Mouse (Mus musculus) lung, embryonic 16.5 days (tissue): ENCODE measurements at regions not wholly inside any gene's neighbourhood (a gene's known extent, or its start where the extent isn't known, plus 50 kb on each side); places are given as distances from the start of the nearest gene placed in this dataset.

ENCODE experiments used
- ATAC-seq: fragments of 200-750 bp; cut with Nextera tagmentation; 2 replicates; pipeline ENCODE4 v1.8.0; 2017; ENCODE audit warnings: low read depth, mild to moderate bottlenecking, moderate library complexity
- H3K27ac ChIP-seq: fragments of 300-500 bp; sonication (generic); 2 replicates; pipeline ENCODE4 v1.5.1; 2014; ENCODE audit warnings: mild to moderate bottlenecking, control low read depth, low read length
- H3K27me3 ChIP-seq: fragments of 300-500 bp; sonication (generic); 2 replicates; pipeline ENCODE4 v1.6.1; 2014; ENCODE audit warnings: low read depth, low read length, mixed read lengths; ENCODE audit not compliant: control insufficient read depth, insufficient read depth
- H3K36me3 ChIP-seq: fragments of 300-500 bp; sonication (generic); 2 replicates; pipeline ENCODE4 v1.6.1; 2014; ENCODE audit warnings: low read length; ENCODE audit not compliant: control insufficient read depth, insufficient read depth
- H3K4me1 ChIP-seq: fragments of 300-500 bp; sonication (generic); replicated peaks from 2 replicates; pipeline ENCODE4 v1.6.1; 2014; ENCODE audit warnings: low read length, mixed read lengths; ENCODE audit not compliant: control insufficient read depth, insufficient read depth
- H3K4me2 ChIP-seq: fragments of 300-500 bp; sonication (generic); 2 replicates; pipeline ENCODE4 v1.6.1; 2014; ENCODE audit warnings: low read depth, low read length, control low read depth
- H3K4me3 ChIP-seq: fragments of 300-500 bp; sonication (generic); 2 replicates; pipeline ENCODE4 v1.5.1; 2014; ENCODE audit warnings: mild to moderate bottlenecking, low read length, control low read depth
- H3K9ac ChIP-seq: fragments of 300-500 bp; sonication (generic); 2 replicates; pipeline ENCODE4 v1.6.1; 2014; ENCODE audit warnings: low read length, control low read depth
- H3K9me3 ChIP-seq: fragments of 300-500 bp; sonication (generic); 2 replicates; pipeline ENCODE4 v1.6.1; 2016; ENCODE audit warnings: low read length; ENCODE audit not compliant: control insufficient read depth
- whole genome bisulfite sequencing: fragments of 180-500 bp; shearing (Covaris S2); extraction: QIAGEN DNeasy Blood & Tissue Kit; methylation state at CpG from one replicate; pipeline ENCODE4 v1.1.7; 2014; 5-methylcytosine and 5-hydroxymethylcytosine counted together

DNA sequence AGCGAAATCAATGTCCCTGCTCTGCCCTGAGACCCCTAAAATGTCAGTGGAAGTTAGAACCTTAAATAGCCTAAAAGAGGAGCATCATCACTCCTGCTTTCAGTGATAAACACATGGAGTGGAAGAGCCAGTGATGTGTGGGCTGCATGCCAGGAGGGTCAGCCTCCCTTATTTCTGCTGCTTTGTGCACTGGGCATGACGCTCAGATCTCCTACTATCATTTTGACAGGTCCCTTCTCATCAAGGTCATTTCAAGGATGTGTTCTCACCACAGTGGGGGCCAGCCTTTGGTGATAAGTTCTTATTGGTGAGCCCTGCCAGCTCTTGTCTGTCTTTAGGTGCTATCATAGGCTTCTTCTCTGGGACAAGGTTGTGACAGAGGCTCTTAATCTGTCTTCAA lies 215.5 kb upstream of the Dynlrb2 start:
- no peak for ATAC-seq
- no peaks in the 10 kb centered on the region for H3K9me3 ChIP-seq
- no peak overlapping the region for H3K4me3 ChIP-seq
- H3K27ac ChIP-seq, result no peak overlapping the region
- H3K9ac ChIP-seq, result no peak overlapping the region
- no peaks in the 10 kb centered on the region for H3K36me3 ChIP-seq
- no peak overlapping the region for H3K4me2 ChIP-seq
- no peaks in the 10 kb centered on the region for H3K27me3 ChIP-seq
- 63% methylated on average over 2 of the region's 2 CpGs for WGBS
- no peaks in the 10 kb centered on the region for H3K4me1 ChIP-seq

DNA sequence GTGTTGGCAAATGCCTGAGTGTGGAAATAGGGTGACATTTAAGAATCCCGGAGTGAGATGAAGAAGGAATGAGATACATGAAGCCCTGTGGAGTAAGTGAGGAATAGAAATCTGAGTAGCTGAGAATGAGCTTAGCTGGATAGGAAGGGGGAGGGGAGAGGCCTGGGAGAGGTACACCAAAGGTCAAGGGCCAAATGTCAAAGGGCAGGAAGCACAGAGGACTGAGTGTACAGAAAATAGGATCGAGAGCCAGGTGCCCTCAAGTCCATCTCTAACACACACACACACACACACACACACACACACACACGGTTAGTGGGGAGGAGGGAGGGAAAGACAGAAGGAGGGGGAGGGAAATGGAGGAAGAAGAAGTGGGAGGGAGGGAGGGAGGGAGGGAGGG lies 220.8 kb upstream of the Dynlrb2 start:
- WGBS, result 37% methylated on average over 1 of the region's 3 CpGs
- Histone ChIP-seq H3K27me3 (no peaks in the 10 kb centered on the region), H3K4me3 (no peak overlapping the region), H3K27ac (no peak overlapping the region), H3K9me3 (no peaks in the 10 kb centered on the region), H3K4me2 (no peak overlapping the region), H3K4me1 (0 out of 2 replicates have a peak, but pooled peaks cover 3% of the 10 kb centered on the region), H3K36me3 (no peaks in the 10 kb centered on the region), H3K9ac (no peak overlapping the region)
- no peak for ATAC-seq

DNA sequence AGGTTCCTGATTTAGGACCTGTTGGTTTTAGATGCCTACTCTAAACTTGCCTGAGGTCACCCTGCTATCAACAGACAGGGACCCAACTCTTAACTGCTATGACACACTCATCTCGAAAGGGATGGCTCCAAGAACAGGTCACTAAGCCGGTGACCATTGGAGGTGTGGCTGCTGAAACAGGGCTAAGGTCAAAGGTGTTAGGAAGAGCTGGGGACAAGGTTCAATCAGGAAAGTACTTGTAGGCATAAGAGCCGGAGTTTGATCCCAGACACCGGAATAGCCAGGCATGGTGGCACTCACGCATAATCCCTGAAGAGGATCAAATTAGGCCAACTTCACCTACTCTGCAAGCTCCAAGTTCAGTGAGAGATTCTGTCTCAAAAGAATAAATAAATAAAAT lies 222.4 kb upstream of the Dynlrb2 start:
- H3K4me3 ChIP-seq, result no peak overlapping the region
- H3K36me3 ChIP-seq, result no peaks in the 10 kb centered on the region
- no peak overlapping the region for H3K9ac ChIP-seq
- WGBS, result 89% methylated on average over 5 of the region's 5 CpGs
- no peaks in the 10 kb centered on the region for H3K27me3 ChIP-seq
- H3K9me3 ChIP-seq, result no peaks in the 10 kb centered on the region
- ATAC-seq, result no peak
- H3K27ac ChIP-seq, result no peak overlapping the region
- no peak overlapping the region for H3K4me2 ChIP-seq
- H3K4me1 ChIP-seq, result 0 out of 2 replicates have a peak, but pooled peaks cover 3% of the 10 kb centered on the region

DNA sequence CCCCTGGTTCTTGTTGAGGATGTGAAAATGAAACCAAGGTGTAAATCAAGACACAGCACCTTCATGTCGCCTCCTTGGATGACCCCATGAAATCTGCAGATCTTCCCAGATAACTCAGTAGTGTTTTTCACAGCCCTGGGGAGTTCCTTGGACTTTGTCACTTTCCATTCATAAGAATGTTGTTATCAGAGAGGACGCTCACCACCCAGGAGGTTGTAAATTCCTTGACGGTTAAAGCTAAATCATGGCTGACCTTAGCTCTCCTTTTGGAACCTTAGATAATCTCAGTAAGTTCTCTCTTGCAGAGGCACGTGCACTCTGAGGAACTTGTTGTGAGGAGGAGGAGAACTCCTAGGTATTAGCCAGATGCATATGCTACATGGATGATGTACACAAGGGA lies 229.8 kb upstream of the Dynlrb2 start:
- H3K4me3 ChIP-seq, result no peak overlapping the region
- H3K36me3 ChIP-seq, result no peaks in the 10 kb centered on the region
- WGBS, result 69% methylated on average over 4 of the region's 4 CpGs
- H3K27ac ChIP-seq, result no peak overlapping the region
- H3K9ac ChIP-seq, result no peak overlapping the region
- no peaks in the 10 kb centered on the region for H3K27me3 ChIP-seq
- no peak for ATAC-seq
- no peaks in the 10 kb centered on the region for H3K9me3 ChIP-seq
- no peaks in the 10 kb centered on the region; the same call in 1 of the 2 replicates for H3K4me1 ChIP-seq
- H3K4me2 ChIP-seq, result no peak overlapping the region

DNA sequence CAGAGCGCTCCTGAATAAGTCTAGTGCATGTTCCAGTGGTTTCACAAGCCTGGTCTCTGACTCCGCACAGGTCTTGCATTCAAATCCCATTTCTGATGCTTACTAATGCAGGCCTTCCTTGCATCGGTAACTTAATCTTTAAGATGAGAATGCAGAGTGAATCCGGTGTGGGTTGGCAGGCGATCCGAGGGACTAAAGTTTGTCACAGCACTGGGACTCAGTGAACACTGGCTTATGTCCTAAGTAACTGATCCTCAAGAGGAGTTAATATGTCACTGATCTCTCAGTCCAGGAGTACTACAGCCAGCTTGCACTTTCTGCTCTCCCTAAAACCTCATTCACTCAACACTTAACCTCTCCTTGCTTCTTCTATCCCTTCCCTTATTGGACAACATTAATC lies 233.5 kb upstream of the Dynlrb2 start:
- WGBS, result 78% methylated on average over 6 of the region's 6 CpGs
- H3K27ac ChIP-seq, result no peak overlapping the region

DNA sequence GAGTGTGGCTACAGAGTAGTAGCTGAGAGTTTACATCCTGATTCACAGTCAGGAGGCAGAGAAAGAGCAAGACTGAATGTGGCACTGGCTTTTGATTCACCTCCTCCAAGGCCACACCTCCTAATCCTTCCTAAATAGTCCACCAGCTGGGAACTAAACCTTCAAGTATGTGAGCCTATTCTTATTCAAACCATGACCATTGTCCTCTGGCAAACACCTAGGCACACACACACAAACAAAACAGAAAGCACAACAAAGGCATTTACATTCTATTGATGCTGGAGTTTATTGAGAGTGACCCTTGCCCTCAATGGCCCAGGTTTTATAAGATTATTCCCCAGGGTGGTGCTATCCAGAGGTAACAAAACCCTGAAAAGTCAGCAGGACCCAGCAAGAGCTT lies 235.4 kb upstream of the Dynlrb2 start:
- no peak for ATAC-seq
- Histone ChIP-seq H3K4me2 (no peak overlapping the region), H3K4me3 (no peak overlapping the region), H3K36me3 (no peaks in the 10 kb centered on the region), H3K4me1 (peaks cover 6% of the 10 kb centered on the region; the same call in 1 of the 2 replicates), H3K27me3 (no peaks in the 10 kb centered on the region), H3K9me3 (no peaks in the 10 kb centered on the region), H3K9ac (no peak overlapping the region), H3K27ac (no peak overlapping the region)

More for the DNA sequence above, 233.5 kb upstream of the Dynlrb2 start:
- Histone ChIP-seq H3K9me3 (no peaks in the 10 kb centered on the region), H3K4me3 (no peak overlapping the region), H3K4me1 (peaks cover 6% of the 10 kb centered on the region; the same call in 1 of the 2 replicates), H3K36me3 (no peaks in the 10 kb centered on the region), H3K27me3 (no peaks in the 10 kb centered on the region), H3K4me2 (no peak overlapping the region), H3K9ac (no peak overlapping the region)
- ATAC-seq, result no peak

DNA sequence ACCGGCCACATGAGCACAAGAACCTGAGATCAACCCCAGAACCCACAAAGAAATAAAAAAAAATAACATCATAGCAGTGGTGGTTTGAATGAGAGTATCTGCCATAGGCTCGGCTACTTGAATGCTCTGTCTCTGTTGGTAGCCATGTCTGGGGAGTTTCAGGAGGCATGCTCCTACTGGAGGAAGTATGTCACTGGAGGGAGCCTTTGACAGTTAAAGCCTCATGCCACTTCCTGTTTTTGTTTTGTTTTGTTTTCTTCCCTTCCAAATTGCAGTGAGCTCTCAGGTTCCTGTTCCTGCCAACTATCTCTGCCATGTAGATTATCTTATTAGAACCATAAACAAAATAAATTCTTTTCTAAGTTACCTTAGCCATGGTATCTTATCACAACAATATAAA lies 236.1 kb upstream of the Dynlrb2 start:
- Histone ChIP-seq H3K36me3 (no peaks in the 10 kb centered on the region), H3K4me3 (no peak overlapping the region), H3K9ac (no peak overlapping the region), H3K9me3 (no peaks in the 10 kb centered on the region), H3K27ac (no peak overlapping the region), H3K4me1 (peaks cover 6% of the 10 kb centered on the region; the same call in 1 of the 2 replicates), H3K27me3 (no peaks in the 10 kb centered on the region), H3K4me2 (no peak overlapping the region)
- no peak for ATAC-seq
- WGBS, result 78% methylated on average over 2 of the region's 2 CpGs

DNA sequence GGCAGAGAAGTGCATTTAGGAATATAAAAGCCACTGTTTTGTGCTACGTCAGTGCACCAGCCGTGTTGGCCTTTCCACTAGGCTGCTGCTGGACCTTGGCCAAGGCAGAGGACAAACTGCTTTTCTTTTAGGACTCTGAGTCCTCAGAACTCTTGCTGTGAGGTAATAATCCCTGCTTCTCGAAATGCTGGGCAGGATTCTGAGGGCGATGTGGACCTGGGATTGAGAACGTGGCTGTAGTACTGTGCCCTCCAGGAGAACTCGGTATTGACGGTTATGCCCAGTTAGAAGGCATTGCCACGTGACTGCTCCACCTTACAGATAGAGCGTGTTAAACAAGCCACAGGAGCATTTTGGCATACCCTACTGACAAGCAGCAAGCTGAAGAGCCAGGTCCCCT lies 236.6 kb upstream of the Dynlrb2 start:
- no peak overlapping the region for H3K4me2 ChIP-seq
- 64% methylated on average over 9 of the region's 9 CpGs for WGBS
- H3K4me1 ChIP-seq, result peaks cover 8% of the 10 kb centered on the region; the same call in 1 of the 2 replicates
- H3K9me3 ChIP-seq, result no peaks in the 10 kb centered on the region
- no peak overlapping the region for H3K4me3 ChIP-seq
- no peak for ATAC-seq
- no peak overlapping the region for H3K27ac ChIP-seq
- no peaks in the 10 kb centered on the region for H3K36me3 ChIP-seq
- no peak overlapping the region for H3K9ac ChIP-seq
- no peaks in the 10 kb centered on the region for H3K27me3 ChIP-seq

DNA sequence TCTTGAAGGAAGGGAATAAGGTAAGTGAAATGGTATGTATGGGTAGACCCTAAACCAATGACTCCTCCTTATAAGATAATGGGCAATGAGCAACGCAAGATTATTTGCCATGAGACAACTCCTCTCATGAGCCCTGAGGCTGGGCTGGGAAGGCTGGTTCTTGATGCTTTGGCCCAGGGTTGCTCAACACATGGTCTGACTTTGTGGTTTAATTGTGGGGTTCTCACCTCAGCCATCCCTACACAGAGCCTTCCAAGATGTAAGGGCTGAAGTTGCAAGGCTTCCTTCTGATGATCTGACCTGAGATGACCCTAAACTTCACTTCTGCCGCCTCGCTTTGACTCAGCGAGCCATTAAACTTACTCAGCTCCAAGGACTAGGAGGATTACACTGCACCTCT lies 237.8 kb upstream of the Dynlrb2 start:
- ATAC-seq, result no peak
- Histone ChIP-seq H3K27me3 (no peaks in the 10 kb centered on the region), H3K9me3 (no peaks in the 10 kb centered on the region), H3K4me1 (peaks cover 8% of the 10 kb centered on the region; the same call in 1 of the 2 replicates), H3K9ac (no peak overlapping the region), H3K4me3 (no peak overlapping the region), H3K36me3 (no peaks in the 10 kb centered on the region), H3K4me2 (no peak overlapping the region), H3K27ac (no peak overlapping the region)
- WGBS, result 89% methylated on average over 4 of the region's 4 CpGs

DNA sequence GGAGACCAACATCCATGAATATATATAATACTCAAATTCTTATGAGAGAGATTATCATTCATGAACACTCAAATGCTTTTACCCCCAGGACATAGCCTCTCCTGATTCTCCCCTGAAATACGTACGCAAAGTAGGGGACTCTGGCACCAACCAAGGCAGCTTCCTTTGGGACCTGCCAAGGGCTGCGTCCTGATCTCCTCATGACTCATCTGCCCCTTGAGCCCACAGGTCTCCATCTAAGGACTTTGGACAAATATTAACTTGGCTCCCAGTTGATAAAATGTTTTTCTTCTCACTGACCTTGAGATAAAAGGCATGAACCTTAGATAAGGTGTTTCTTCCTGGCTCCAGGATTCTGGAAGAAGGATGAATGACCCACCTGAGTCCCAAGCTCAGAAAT lies 239.2 kb upstream of the Dynlrb2 start:
- WGBS, result 60% methylated on average over 3 of the region's 3 CpGs
- no peaks in the 10 kb centered on the region for H3K9me3 ChIP-seq
- peaks cover 11% of the 10 kb centered on the region; the same call in 1 of the 2 replicates for H3K4me1 ChIP-seq
- H3K9ac ChIP-seq, result no peak overlapping the region
- H3K4me2 ChIP-seq, result no peak overlapping the region
- H3K27me3 ChIP-seq, result no peaks in the 10 kb centered on the region
- H3K27ac ChIP-seq, result no peak overlapping the region
- H3K4me3 ChIP-seq, result no peak overlapping the region
- no peaks in the 10 kb centered on the region for H3K36me3 ChIP-seq
- ATAC-seq, result no peak
